Mouse (Mus musculus): ENCODE results near the gene Ifnar2. TPM values are rescaled to one million over a fixed set of nuclear protein-coding genes. Genes with fewer than 3 reads are reported as not detected.

The Ifnar2 gene
- polyA plus RNA-seq, 1 experiment from 2014 or later: 44.2 TPM

DNA sequence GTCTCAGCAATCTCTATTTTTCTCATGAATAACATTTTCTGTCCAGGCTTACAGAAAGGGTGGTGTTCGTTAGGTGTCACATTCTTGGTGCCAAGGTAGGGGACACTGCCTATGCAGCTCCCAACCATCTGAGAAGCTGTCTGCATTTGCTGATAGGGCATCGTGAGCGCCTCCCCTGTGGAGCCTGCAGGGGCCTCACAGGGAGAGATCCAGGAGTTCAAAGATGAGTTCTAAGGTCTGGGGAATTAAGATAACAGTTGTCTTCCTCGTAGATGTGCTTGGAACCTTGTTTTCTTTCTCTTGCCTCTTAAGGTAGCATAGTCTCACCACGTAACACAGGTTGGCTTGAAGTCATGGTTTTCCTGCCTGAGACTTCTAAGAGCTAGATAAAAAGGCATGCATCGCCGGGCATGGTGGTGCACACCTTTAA lies 69.2 kb downstream of the Ifnar2 start:
- Histone ChIP-seq H3K4me3 (replicated peaks; ENCODE audit: low read length) (no peak overlapping the region), H3K36me3 (ENCODE audit: control insufficient read depth, insufficient read depth) (no peaks in the 10 kb centered on the region), H3K27me3 (replicated peaks; ENCODE audit: control insufficient read depth, insufficient read depth, low read length) (no peaks in the 10 kb centered on the region), H3K9ac (replicated peaks; ENCODE audit: low read depth, low read length) (no peak overlapping the region), H3K9me3 (ENCODE audit: control insufficient read depth, low read length) (no peaks in the 10 kb centered on the region), H3K4me2 (ENCODE audit: low read length) (no peak overlapping the region), H3K27ac (ENCODE audit: low read length) (no peak overlapping the region), H3K4me1 (replicated peaks; ENCODE audit: control insufficient read depth, insufficient read depth, low read length) (no peaks in the 10 kb centered on the region)
- WGBS: 83% methylated on average over 7 of the region's 7 CpGs
- no peak for ATAC-seq

DNA sequence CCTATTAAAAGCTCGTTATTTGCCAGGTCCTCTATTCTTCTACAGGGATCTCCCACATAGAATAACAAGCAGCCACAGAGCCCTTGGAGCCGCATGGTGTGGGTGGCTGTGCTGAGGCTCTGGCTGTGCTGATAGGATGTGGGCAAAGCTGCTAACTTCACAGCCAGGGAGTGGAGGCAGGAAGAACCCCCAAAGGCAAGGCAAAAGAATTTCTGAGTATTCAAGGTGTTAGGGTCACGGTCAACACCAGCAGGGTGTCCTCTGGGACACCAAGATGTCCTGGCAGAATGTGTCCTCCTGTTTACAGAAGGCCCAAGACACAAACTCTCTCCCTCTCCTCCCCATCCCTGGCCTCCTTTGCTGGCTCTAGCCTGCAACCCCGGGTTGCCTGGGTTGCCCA lies 69.9 kb downstream of the Ifnar2 start:
- Histone ChIP-seq H3K27ac (ENCODE audit: low read length) (no peak overlapping the region), H3K4me3 (replicated peaks; ENCODE audit: low read length) (no peak overlapping the region), H3K9ac (replicated peaks; ENCODE audit: low read depth, low read length) (no peak overlapping the region), H3K9me3 (ENCODE audit: control insufficient read depth, low read length) (no peaks in the 10 kb centered on the region), H3K27me3 (replicated peaks; ENCODE audit: control insufficient read depth, insufficient read depth, low read length) (no peaks in the 10 kb centered on the region), H3K36me3 (ENCODE audit: control insufficient read depth, insufficient read depth) (no peaks in the 10 kb centered on the region), H3K4me1 (replicated peaks; ENCODE audit: control insufficient read depth, insufficient read depth, low read length) (no peaks in the 10 kb centered on the region), H3K4me2 (ENCODE audit: low read length) (no peak overlapping the region)
- WGBS: 66% methylated on average over 4 of the region's 4 CpGs
- no peak for ATAC-seq

DNA sequence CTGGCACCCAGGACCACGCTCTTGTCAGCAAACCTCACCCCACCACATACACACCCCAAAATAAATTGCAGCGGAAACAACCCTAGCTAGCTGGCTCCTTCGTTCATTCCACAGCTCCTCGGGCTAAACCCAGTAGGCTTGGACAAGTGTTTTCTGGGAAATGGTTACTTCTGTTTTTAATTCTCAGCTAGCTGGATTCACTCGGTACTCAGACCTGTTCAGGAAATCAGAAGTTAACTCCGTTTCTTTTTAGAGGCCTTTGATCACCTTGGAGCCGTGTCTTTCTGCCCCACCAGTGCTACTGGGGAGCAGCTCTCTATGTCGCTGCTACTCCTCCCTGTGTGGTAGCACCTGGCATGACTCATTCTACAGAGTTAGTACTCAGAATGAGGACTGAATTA lies 70.6 kb downstream of the Ifnar2 start:
- no peak overlapping the region for H3K9ac ChIP-seq (replicated peaks; ENCODE audit: low read depth, low read length)
- WGBS: 80% methylated on average over 8 of the region's 8 CpGs
- no peak overlapping the region for H3K4me3 ChIP-seq (replicated peaks; ENCODE audit: low read length)
- H3K27me3 ChIP-seq (replicated peaks; ENCODE audit: control insufficient read depth, insufficient read depth, low read length): no peaks in the 10 kb centered on the region
- no peak for ATAC-seq
- H3K9me3 ChIP-seq (ENCODE audit: control insufficient read depth, low read length): no peaks in the 10 kb centered on the region
- no peak overlapping the region for H3K4me2 ChIP-seq (ENCODE audit: low read length)
- no peak overlapping the region for H3K27ac ChIP-seq (ENCODE audit: low read length)
- no peaks in the 10 kb centered on the region for H3K36me3 ChIP-seq (ENCODE audit: control insufficient read depth, insufficient read depth)
- H3K4me1 ChIP-seq (replicated peaks; ENCODE audit: control insufficient read depth, insufficient read depth, low read length): no peaks in the 10 kb centered on the region

DNA sequence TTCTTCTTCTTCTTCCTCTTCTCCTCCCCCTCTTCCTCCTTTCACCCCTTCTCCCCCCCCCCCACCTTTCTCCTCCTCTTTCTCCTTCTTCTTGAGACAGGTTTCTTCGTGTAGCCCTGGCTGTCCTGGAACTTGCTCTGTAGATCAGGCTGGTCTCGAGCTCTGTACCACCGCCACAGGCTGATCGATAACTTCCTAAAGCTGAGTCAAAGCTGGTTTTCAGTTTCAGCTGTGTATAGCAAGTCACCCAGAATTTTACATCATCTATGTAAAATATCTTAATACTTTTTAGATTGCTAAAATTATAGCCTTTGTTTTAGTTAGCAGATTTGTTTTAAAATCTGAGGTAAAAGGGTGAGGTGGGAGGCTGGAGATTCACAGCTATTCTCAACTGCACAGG lies 72.3 kb downstream of the Ifnar2 start:
- no peaks in the 10 kb centered on the region for H3K27me3 ChIP-seq (replicated peaks; ENCODE audit: control insufficient read depth, insufficient read depth, low read length)
- H3K4me1 ChIP-seq (replicated peaks; ENCODE audit: control insufficient read depth, insufficient read depth, low read length): no peaks in the 10 kb centered on the region
- no peak for ATAC-seq
- no peak overlapping the region for H3K4me3 ChIP-seq (replicated peaks; ENCODE audit: low read length)
- WGBS: 93% methylated on average over 4 of the region's 4 CpGs
- H3K9me3 ChIP-seq (ENCODE audit: control insufficient read depth, low read length): no peaks in the 10 kb centered on the region
- no peak overlapping the region for H3K4me2 ChIP-seq (ENCODE audit: low read length)
- no peaks in the 10 kb centered on the region for H3K36me3 ChIP-seq (ENCODE audit: control insufficient read depth, insufficient read depth)
- H3K27ac ChIP-seq (ENCODE audit: low read length): no peak overlapping the region
- no peak overlapping the region for H3K9ac ChIP-seq (replicated peaks; ENCODE audit: low read depth, low read length)

DNA sequence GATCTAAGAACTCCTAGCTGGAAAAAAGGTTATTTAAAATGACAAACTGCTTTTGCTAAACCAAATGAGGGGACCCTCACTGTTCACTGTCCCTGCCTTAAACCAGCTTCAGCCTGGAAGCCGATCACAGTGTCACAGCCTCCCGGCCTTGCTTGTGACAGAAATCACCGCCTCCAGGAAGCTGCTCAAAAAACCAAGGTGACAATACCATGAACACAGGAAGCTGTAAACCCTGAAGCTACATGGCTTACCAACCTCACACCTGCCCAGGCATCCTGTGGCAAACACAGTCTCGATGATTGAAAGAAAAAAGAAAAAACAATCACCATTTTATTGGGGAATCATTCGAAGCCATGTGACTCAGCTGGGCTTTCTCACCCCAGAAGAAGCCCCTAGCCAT lies 73.0 kb downstream of the Ifnar2 start:
- H3K36me3 ChIP-seq (ENCODE audit: control insufficient read depth, insufficient read depth): no peaks in the 10 kb centered on the region
- H3K9ac ChIP-seq (replicated peaks; ENCODE audit: low read depth, low read length): no peak overlapping the region
- ATAC-seq: no peak
- no peaks in the 10 kb centered on the region for H3K27me3 ChIP-seq (replicated peaks; ENCODE audit: control insufficient read depth, insufficient read depth, low read length)
- no peak overlapping the region for H3K27ac ChIP-seq (ENCODE audit: low read length)
- no peaks in the 10 kb centered on the region for H3K9me3 ChIP-seq (ENCODE audit: control insufficient read depth, low read length)
- H3K4me3 ChIP-seq (replicated peaks; ENCODE audit: low read length): no peak overlapping the region
- no peak overlapping the region for H3K4me2 ChIP-seq (ENCODE audit: low read length)
- 91% methylated on average over 5 of the region's 5 CpGs for WGBS
- H3K4me1 ChIP-seq (replicated peaks; ENCODE audit: control insufficient read depth, insufficient read depth, low read length): no peaks in the 10 kb centered on the region

DNA sequence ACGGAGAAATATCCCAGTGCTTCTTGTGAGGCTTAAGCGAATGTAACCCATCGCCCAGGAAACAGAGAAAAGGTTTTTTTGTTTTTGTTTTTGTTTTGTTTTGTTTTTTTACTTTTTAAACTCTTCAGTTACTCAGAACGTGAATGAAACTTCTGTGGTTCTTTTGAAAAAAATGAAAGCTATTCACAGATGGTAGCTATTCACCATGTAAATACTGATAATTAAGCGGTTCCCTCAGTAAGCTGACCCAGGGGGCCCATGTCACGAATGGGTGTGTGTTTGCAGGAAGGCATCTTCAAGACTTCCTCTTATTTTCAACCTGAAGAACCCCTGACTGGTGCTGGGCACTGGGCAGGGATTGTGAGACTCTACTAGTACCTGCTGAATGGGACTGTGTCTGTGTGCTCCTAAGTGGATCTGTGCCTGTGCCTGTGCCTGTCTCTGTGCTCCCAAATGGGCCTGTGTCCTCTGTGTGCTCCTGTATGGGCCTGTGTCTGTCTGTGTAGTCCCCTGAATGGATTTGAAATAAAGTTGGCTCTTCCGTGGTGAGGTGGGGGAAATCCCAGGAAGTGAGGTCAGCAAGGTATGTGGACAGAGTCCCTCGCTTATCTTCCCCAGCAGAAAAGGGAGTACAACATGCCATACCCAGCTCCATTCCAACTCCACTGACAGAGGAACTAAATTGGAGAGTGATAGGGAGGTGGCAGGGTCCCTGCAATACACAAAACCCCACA lies 74.4 kb downstream of the Ifnar2 start:
- Histone ChIP-seq H3K27ac (ENCODE audit: low read length) (no peak overlapping the region), H3K36me3 (ENCODE audit: control insufficient read depth, insufficient read depth) (no peaks in the 10 kb centered on the region), H3K4me2 (ENCODE audit: low read length) (no peak overlapping the region), H3K27me3 (replicated peaks; ENCODE audit: control insufficient read depth, insufficient read depth, low read length) (no peaks in the 10 kb centered on the region), H3K9me3 (ENCODE audit: control insufficient read depth, low read length) (no peaks in the 10 kb centered on the region), H3K4me3 (replicated peaks; ENCODE audit: low read length) (no peak overlapping the region), H3K9ac (replicated peaks; ENCODE audit: low read depth, low read length) (no peak overlapping the region), H3K4me1 (replicated peaks; ENCODE audit: control insufficient read depth, insufficient read depth, low read length) (no peaks in the 10 kb centered on the region)
- no peak for ATAC-seq
- WGBS: 62% methylated on average over 8 of the region's 8 CpGs

DNA sequence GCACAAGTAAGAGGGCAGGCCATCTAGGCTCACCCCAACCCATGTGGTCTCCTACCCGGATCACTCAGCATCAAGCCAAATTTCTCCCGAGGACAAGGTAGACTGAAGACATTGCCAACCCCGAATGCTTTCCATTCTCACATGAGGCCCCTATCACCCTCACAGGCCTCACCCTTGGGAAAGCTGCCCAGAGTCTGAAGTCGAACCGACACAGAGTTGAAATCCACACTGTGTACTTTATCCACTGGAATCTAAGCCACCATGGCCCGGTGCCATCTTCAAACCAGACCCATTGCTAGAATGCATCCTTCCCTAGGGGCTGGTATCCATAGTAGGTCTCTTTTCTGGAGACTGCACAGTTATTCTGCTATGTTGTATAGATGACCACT lies 74.9 kb downstream of the Ifnar2 start:
- no peak for ATAC-seq
- H3K4me3 ChIP-seq (replicated peaks; ENCODE audit: low read length): no peak overlapping the region
- no peak overlapping the region for H3K27ac ChIP-seq (ENCODE audit: low read length)
- 72% methylated on average over 6 of the region's 6 CpGs for WGBS
- no peaks in the 10 kb centered on the region for H3K36me3 ChIP-seq (ENCODE audit: control insufficient read depth, insufficient read depth)
- no peaks in the 10 kb centered on the region for H3K9me3 ChIP-seq (ENCODE audit: control insufficient read depth, low read length)
- H3K9ac ChIP-seq (replicated peaks; ENCODE audit: low read depth, low read length): no peak overlapping the region
- no peak overlapping the region for H3K4me2 ChIP-seq (ENCODE audit: low read length)
- H3K27me3 ChIP-seq (replicated peaks; ENCODE audit: control insufficient read depth, insufficient read depth, low read length): no peaks in the 10 kb centered on the region
- no peaks in the 10 kb centered on the region for H3K4me1 ChIP-seq (replicated peaks; ENCODE audit: control insufficient read depth, insufficient read depth, low read length)

DNA sequence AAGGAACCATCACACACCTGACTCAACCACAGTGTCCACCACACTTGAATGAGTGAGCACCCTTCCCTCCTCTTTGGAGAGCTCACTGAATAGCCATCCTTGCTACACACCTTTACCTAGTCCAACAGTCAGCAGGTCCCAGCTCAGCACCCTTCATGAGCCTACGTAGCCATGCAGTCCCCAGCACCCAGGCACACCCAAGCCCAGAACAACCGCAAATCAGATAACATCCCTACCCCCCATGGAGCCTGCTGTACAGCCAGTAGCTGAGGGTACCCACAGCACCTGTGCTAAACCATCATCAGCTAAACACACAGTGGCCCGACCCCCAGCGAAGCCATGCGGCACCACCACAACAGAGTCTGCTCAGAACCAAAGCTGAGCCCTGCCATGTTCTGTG lies 75.5 kb downstream of the Ifnar2 start:
- H3K4me1 ChIP-seq (replicated peaks; ENCODE audit: control insufficient read depth, insufficient read depth, low read length): no peaks in the 10 kb centered on the region
- WGBS: 96% methylated on average over 5 of the region's 5 CpGs
- no peak overlapping the region for H3K27ac ChIP-seq (ENCODE audit: low read length)
- no peak overlapping the region for H3K9ac ChIP-seq (replicated peaks; ENCODE audit: low read depth, low read length)
- no peak overlapping the region for H3K4me3 ChIP-seq (replicated peaks; ENCODE audit: low read length)
- no peaks in the 10 kb centered on the region for H3K9me3 ChIP-seq (ENCODE audit: control insufficient read depth, low read length)
- no peak for ATAC-seq
- H3K36me3 ChIP-seq (ENCODE audit: control insufficient read depth, insufficient read depth): no peaks in the 10 kb centered on the region
- H3K27me3 ChIP-seq (replicated peaks; ENCODE audit: control insufficient read depth, insufficient read depth, low read length): no peaks in the 10 kb centered on the region
- no peak overlapping the region for H3K4me2 ChIP-seq (ENCODE audit: low read length)

DNA sequence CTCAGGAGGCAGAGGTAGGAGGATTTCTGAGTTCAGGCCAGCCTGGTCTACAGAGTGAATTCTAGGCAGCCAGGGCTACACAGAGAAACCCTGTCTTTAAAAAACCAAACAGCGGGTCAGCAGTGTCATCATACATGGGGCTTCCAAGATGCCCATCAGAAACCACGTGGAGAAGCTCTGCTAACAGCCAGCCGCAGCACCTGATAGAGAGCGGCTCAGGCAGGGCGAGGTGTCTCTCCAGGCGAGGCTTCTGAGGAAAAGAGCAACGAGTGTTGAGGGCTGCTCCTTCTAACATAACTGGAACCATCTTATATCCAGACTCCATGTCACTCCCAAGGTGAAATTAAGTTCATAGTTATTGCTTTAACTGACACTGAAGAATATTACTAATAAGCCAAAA lies 76.3 kb downstream of the Ifnar2 start:
- no peak overlapping the region for H3K4me3 ChIP-seq (replicated peaks; ENCODE audit: low read length)
- H3K27me3 ChIP-seq (replicated peaks; ENCODE audit: control insufficient read depth, insufficient read depth, low read length): no peaks in the 10 kb centered on the region
- H3K9me3 ChIP-seq (ENCODE audit: control insufficient read depth, low read length): no peaks in the 10 kb centered on the region
- no peak overlapping the region for H3K4me2 ChIP-seq (ENCODE audit: low read length)
- H3K9ac ChIP-seq (replicated peaks; ENCODE audit: low read depth, low read length): no peak overlapping the region
- ATAC-seq: no peak
- no peaks in the 10 kb centered on the region for H3K36me3 ChIP-seq (ENCODE audit: control insufficient read depth, insufficient read depth)
- no peak overlapping the region for H3K27ac ChIP-seq (ENCODE audit: low read length)
- no peaks in the 10 kb centered on the region for H3K4me1 ChIP-seq (replicated peaks; ENCODE audit: control insufficient read depth, insufficient read depth, low read length)
- WGBS: 85% methylated on average over 7 of the region's 7 CpGs

All from forebrain, embryonic 16.5 days (tissue).